Mouse (Mus musculus) heart, postnatal 0 days (tissue): ENCODE results near the gene Prkar2b. TPM values are rescaled to one million over a fixed set of nuclear protein-coding genes. Genes with fewer than 3 reads are reported as not detected.

Source experiments
- ATAC-seq: fragments of 200-750 bp; cut with Nextera tagmentation; 2 replicates; pipeline ENCODE4 v1.8.0; 2017; ENCODE audit warnings: low read depth, moderate number of reproducible peaks, moderate library complexity; ENCODE audit not compliant: insufficient read depth
- DNase-seq: peaks from one replicate; pipeline ENCODE4 v3.0.0-alpha.2; 2016; ENCODE audit warnings: low spot score
- H3K27ac ChIP-seq: fragments of 300-500 bp; sonication (generic); 2 replicates; pipeline ENCODE4 v1.5.1; 2014; ENCODE audit warnings: low read depth, mild to moderate bottlenecking
- H3K27me3 ChIP-seq: fragments of 300-500 bp; sonication (generic); 2 replicates; pipeline ENCODE4 v1.6.1; 2014; ENCODE audit warnings: low read length, mixed read lengths; ENCODE audit not compliant: control insufficient read depth, insufficient read depth
- H3K36me3 ChIP-seq: fragments of 300-500 bp; sonication (generic); replicated peaks from 2 replicates; pipeline ENCODE4 v1.6.1; 2014; ENCODE audit warnings: low read length, mixed read lengths; ENCODE audit not compliant: control insufficient read depth, insufficient read depth
- H3K4me1 ChIP-seq: fragments of 300-500 bp; sonication (generic); 2 replicates; pipeline ENCODE4 v1.6.1; 2014; ENCODE audit warnings: antibody characterized with exemption; ENCODE audit not compliant: control insufficient read depth, insufficient read depth
- H3K4me2 ChIP-seq: fragments of 300-500 bp; sonication (generic); 2 replicates; pipeline ENCODE4 v1.6.1; 2014; ENCODE audit warnings: low read depth, mild to moderate bottlenecking, low read length, moderate library complexity
- H3K4me3 ChIP-seq: fragments of 300-500 bp; sonication (generic); 2 replicates; pipeline ENCODE4 v1.5.1; 2014; ENCODE audit warnings: low read depth, low read length
- H3K9ac ChIP-seq: fragments of 300-500 bp; sonication (generic); replicated peaks from 2 replicates; pipeline ENCODE4 v1.6.1; 2014; ENCODE audit warnings: low read depth, low read length, mixed read lengths
- H3K9me3 ChIP-seq: fragments of 300-500 bp; sonication (generic); replicated peaks from 2 replicates; pipeline ENCODE4 v1.6.1; 2016; ENCODE audit warnings: low read length; ENCODE audit not compliant: control insufficient read depth
- CTCF ChIP-seq: IDR thresholded peaks from 2 replicates; pipeline ENCODE4 v1.5.1; 2016; ENCODE audit warnings: antibody characterized with exemption, control low read depth, low read depth
- EP300 ChIP-seq: IDR thresholded peaks from 2 replicates; pipeline ENCODE4 v1.6.1; 2016; ENCODE audit warnings: antibody characterized with exemption, low read depth
- WGBS: fragments of 180-500 bp; shearing (Covaris S2); extraction: QIAGEN DNeasy Blood & Tissue Kit; methylation state at CpG from one replicate; pipeline ENCODE4 v1.1.7; 2014; 5-methylcytosine and 5-hydroxymethylcytosine counted together
- polyA plus RNA-seq: library from polyadenylated mRNA; unstranded; fragments of >200 nt; fragmentation: Nextera tagmentation; extraction: Ambion mirVana; gene quantifications from 2 replicates; pipeline ENCODE4 v1.2.1, GENCODE M21; 2015
- total RNA-seq: library from RNA; depleted of rRNA; stranded (reverse); fragments of >200 nt; gene quantifications from 2 replicates; pipeline ENCODE4 v1.2.3, GENCODE M21; 2014; ENCODE audit warnings: low replicate concordance

The Prkar2b gene
- total and polyA plus RNA-seq, 2 experiments from 2014 or later, result 2.6 TPM; not detected in 1

DNA sequence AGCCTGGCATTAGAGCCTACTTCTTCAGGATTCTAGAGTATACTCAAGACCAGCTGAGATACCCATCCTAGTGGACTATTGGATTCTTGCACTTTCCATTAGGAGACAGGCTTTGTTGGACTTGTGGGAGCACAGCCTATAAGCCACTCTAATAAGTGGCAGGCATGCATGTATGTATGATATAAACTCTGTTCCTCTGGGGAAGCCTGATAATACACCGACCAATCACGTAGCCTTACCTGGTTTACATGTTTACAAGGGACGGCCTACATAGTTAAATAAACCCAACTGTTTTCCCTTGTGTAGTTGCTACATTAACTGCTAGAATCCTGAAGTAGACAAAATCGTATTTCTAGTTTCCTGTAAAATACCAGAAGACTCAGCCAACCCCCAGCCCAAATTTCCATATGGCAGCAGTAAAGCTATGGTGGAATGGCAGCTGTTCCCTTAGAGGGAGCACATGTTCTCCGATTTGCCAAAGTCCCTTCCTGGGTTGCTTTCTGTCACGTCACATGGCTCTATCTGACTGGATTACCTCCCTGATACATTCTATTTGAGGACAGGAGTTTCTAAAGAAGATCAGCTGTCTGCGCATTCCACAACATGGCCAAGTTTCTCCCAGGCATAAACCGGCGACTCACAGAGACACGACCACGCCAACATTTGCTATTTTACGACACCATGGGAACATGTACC lies 95.4 kb downstream of the Prkar2b start:
- no peaks in the 10 kb centered on the region for H3K4me1 ChIP-seq
- no peaks in the 10 kb centered on the region for H3K27me3 ChIP-seq
- H3K4me3 ChIP-seq, result no peak overlapping the region
- no peaks in the 10 kb centered on the region for H3K36me3 ChIP-seq
- no peaks in the 10 kb centered on the region for H3K9me3 ChIP-seq
- no peak overlapping the region for H3K9ac ChIP-seq
- ATAC-seq (no peak), DNase-seq (no peak)
- TF ChIP-seq CTCF, result no peak
- no peak for TF ChIP-seq EP300
- no peak overlapping the region for H3K4me2 ChIP-seq
- WGBS, result 80% methylated on average over 12 of the region's 12 CpGs
- H3K27ac ChIP-seq, result no peak overlapping the region

DNA sequence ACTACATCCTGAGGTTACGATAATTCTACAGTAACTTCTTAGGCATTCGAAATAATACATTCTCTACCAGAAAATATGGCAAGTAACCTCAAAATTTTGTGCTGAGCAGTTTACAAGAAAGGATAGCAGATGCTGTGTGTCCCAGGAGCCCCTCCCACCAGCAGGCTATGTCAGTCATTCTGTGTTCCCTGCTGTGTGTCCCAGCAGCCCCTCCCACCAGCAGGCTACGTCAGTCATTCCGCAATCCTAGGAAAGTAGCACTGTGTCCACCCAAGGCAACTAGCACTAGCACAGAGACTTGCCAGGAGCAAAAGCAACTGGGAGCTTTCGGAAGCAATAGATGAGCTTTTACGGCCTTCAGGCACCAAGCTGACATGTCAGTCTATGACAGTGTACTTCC lies 97.0 kb downstream of the Prkar2b start:
- ATAC-seq, result no peak
- TF ChIP-seq CTCF, result no peak
- no peak for TF ChIP-seq EP300
- Histone ChIP-seq H3K9me3 (no peaks in the 10 kb centered on the region), H3K4me3 (no peak overlapping the region), H3K27ac (no peak overlapping the region), H3K9ac (no peak overlapping the region), H3K4me1 (no peaks in the 10 kb centered on the region), H3K36me3 (no peaks in the 10 kb centered on the region), H3K4me2 (no peak overlapping the region), H3K27me3 (no peaks in the 10 kb centered on the region)
- no peak for DNase-seq
- 85% methylated on average over 6 of the region's 6 CpGs for WGBS

DNA sequence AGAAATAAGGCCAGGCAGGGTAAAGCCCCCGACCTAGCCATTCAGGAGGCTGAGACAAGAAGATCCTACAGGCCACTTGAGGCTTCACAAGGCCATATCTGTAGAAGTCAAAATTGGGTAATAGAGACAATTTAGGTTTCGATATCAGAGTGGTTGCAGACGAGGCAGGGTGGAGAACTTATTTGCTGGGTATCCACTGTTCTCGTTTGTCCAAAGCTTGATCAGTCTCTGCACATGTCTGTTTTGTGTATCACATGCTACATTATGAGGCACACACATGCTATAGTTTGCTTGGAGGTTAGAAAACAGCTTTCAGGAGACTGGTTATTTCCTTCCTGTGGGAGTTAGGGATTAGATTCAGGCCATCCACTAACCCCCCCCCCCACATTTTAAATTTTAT lies 105.3 kb downstream of the Prkar2b start:
- no peaks in the 10 kb centered on the region for H3K9me3 ChIP-seq
- ATAC-seq (no peak), DNase-seq (no peak)
- TF ChIP-seq EP300, result no peak
- TF ChIP-seq CTCF, result no peak
- H3K4me2 ChIP-seq, result no peak overlapping the region
- peaks cover 7% of the 10 kb centered on the region; the same call in 1 of the 2 replicates for H3K4me1 ChIP-seq
- no peak overlapping the region for H3K9ac ChIP-seq
- H3K27ac ChIP-seq, result no peak overlapping the region
- no peak overlapping the region for H3K4me3 ChIP-seq
- H3K36me3 ChIP-seq, result no peaks in the 10 kb centered on the region
- no peaks in the 10 kb centered on the region for H3K27me3 ChIP-seq
- WGBS, result 83% methylated on average over 4 of the region's 4 CpGs

DNA sequence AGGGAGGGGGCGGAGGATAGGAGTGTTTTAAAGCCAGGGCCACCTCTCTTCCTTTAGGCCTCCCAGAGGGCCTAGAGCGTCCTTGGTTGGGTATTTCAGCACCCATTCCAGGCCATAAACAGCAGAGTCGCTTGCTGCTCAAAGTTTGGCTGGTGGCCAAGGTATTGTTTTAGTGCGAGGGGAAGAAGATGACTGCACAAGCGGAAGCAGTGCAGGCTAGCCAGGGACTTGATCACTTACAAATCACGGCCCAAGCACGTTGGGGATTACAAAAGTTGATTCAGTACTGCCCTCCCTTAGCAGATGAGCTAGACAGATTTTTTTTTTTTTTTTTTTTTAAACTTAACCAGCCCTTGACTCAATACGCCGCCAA lies 110.5 kb downstream of the Prkar2b start:
- TF ChIP-seq CTCF (no peak), EP300 (no peak; the same call in none of the 2 replicates)
- peak overlapping the region; percentile 35 for H3K4me3 ChIP-seq
- H3K4me2 ChIP-seq, result peak overlapping the region; percentile 52
- 8% methylated on average over 9 of the region's 9 CpGs for WGBS
- ATAC-seq (no peak), DNase-seq (no peak)
- no peaks in the 10 kb centered on the region for H3K27me3 ChIP-seq
- H3K9me3 ChIP-seq, result no peaks in the 10 kb centered on the region
- H3K9ac ChIP-seq, result peak overlapping the region; percentile 25; the same call in 1 of the 2 replicates
- H3K4me1 ChIP-seq, result peaks cover 14% of the 10 kb centered on the region
- H3K36me3 ChIP-seq, result no peaks in the 10 kb centered on the region
- peak overlapping the region; percentile 93 for H3K27ac ChIP-seq

DNA sequence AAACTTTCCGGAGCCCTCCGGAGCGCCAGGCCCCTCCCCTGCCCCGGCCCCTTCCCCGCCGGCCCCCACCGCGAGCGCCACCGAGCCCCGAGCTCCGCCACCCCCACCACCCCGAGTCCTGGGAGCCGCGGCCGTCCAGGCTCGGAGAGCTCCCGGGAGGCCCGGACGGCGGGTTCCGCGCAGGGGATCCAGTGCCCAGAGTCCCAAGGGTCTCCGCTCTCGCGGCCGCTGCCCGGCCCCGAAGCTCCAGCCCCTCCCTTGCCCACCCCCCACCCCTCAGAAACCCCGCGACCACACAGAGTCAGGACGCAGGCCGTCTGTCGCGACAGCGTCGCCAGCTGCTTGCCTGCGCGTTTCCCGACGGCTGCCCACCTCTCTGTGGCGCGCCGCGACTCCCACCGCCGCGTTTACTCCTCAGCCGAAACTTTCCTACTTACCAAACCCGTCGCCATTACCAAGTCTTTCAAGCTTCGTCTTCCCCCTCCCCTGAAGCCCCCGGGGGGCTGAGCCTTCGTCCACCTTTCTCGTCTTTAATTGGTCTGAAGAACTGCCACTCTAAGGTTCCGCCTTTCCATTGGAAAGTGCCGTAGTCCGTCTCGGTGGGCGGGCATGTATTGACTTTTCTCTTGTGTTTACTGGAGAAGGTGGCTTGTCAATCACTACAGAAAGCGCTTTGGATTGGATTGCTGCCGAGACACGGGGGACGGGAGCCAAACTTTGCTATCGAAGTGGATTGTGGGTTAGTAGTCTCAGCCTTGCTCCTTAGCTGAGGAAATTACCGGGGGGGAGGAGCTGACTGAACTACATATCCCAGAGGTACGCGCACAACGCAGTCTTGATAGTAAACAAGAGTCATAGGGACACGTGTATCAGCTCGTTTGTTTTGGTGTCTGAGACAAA lies 111.1 kb downstream of the Prkar2b start, which contains the start of gene Hbp1:
Hbp1 (minus strand) TSS at position 777 of the 900 bp plus-strand sequence.
- peak; percentile 100 for DNase-seq
- peak; percentile 29; the same call in 1 of the 2 replicates for TF ChIP-seq EP300
- no peak for TF ChIP-seq CTCF
- H3K36me3 ChIP-seq, result no peaks in the 10 kb centered on the region
- H3K27ac ChIP-seq, result peak within 1 kb of the TSS; percentile 100
- peak; percentile 93 for ATAC-seq
- H3K9me3 ChIP-seq, result no peaks in the 10 kb centered on the region
- H3K9ac ChIP-seq, result peak within 1 kb of the TSS; percentile 98
- H3K27me3 ChIP-seq, result no peaks in the 10 kb centered on the region
- H3K4me1 ChIP-seq, result peaks cover 14% of the 10 kb centered on the region
- H3K4me2 ChIP-seq, result peak within 1 kb of the TSS; percentile 66
- WGBS, result under 1% methylated on average over 47 of the region's 71 CpGs
- peak within 1 kb of the TSS; percentile 97 for H3K4me3 ChIP-seq
